Mouse (Mus musculus): ENCODE data around the gene Frmd5. TPM values are rescaled to one million over a fixed set of nuclear protein-coding genes. Genes with fewer than 3 reads are reported as not detected.

Frmd5 gene
- polyA plus RNA-seq, 1 experiment from 2014 or later = 2.9 TPM

Other genes starting within 250 kb of the Frmd5 start
- 21.7 and 22.3 TPM in 2 replicates for gene Casc4, start 59.9 kb upstream of the Frmd5 start, polyA plus RNA-seq (2014; fragmentation: Nextera tagmentation; extraction: Ambion mirVana)
- gene Ctdspl2, start 148.9 kb upstream of the Frmd5 start, polyA plus RNA-seq (2014; fragmentation: Nextera tagmentation; extraction: Ambion mirVana) = 63.1 and 68.8 TPM in 2 replicates
- gene Mageb3, start 149.0 kb upstream of the Frmd5 start, polyA plus RNA-seq (2014; fragmentation: Nextera tagmentation; extraction: Ambion mirVana) = 0.21 and 0.35 TPM in 2 replicates
- 15.1 and 15.4 TPM in 2 replicates for gene Eif3j1, start 221.5 kb upstream of the Frmd5 start, polyA plus RNA-seq (2014; fragmentation: Nextera tagmentation; extraction: Ambion mirVana)

All from limb, embryonic 11.5 days (tissue).